ENCODE assay signal across 8 mouse cellular contexts in genomic region chr11:85760486-85761141, GRCm38 (mm10).
DNase-seq lines count a peak whose midpoint lies in the region; ATAC-seq and TF ChIP-seq lines count a peak whose summit lies in the region.

No protein-coding gene starts in this region.

- 22% methylated on average over 6 of the region's 6 CpGs for WGBS in forebrain, embryonic 14.5 days
- WGBS in forebrain, embryonic 12.5 days = 33% methylated on average over 6 of the region's 6 CpGs
- WGBS in kidney, embryonic 16.5 days = 17% methylated on average over 6 of the region's 6 CpGs
- WGBS in lung, embryonic 14.5 days = 9% methylated on average over 6 of the region's 6 CpGs

- no peak for TF ChIP-seq CTCF in brain, embryonic 14.5 days (IDR thresholded peaks at IDR 0.05; ENCODE audit: borderline replicate concordance, extremely low read depth, insufficient read depth, insufficient read length)
- no peak for TF ChIP-seq CTCF in lung, embryonic 14.5 days (IDR thresholded peaks at IDR 0.05; ENCODE audit: low read depth)

- H3K27me3 ChIP-seq in forebrain, embryonic 14.5 days (replicated peaks; ENCODE audit: control insufficient read depth, insufficient read depth, low read length) = no peaks in the 10 kb centered on the region
- peaks cover 40% of the 10 kb centered on the region for H3K27me3 ChIP-seq in forebrain, embryonic 12.5 days
- no peaks in the 10 kb centered on the region for H3K27me3 ChIP-seq in kidney, embryonic 16.5 days (ENCODE audit: insufficient read depth, low read length)
- no peaks in the 10 kb centered on the region for H3K27me3 ChIP-seq in lung, embryonic 14.5 days (ENCODE audit: insufficient read depth, low read length)

- no peaks in the 10 kb centered on the region for H3K36me3 ChIP-seq in forebrain, embryonic 14.5 days (ENCODE audit: control insufficient read depth, insufficient read depth, low read length)
- no peaks in the 10 kb centered on the region for H3K36me3 ChIP-seq in forebrain, embryonic 12.5 days (replicated peaks)
- H3K36me3 ChIP-seq in kidney, embryonic 16.5 days (ENCODE audit: insufficient read depth, low read length) = no peaks in the 10 kb centered on the region
- no peaks in the 10 kb centered on the region for H3K36me3 ChIP-seq in lung, embryonic 14.5 days (ENCODE audit: insufficient read depth)

- H3K27ac ChIP-seq in forebrain, embryonic 14.5 days (ENCODE audit: low read depth, low read length) = no peak overlapping the region
- H3K27ac ChIP-seq in forebrain, embryonic 12.5 days = no peak overlapping the region
- peak overlapping the region; percentile 88 for H3K27ac ChIP-seq in kidney, embryonic 16.5 days (ENCODE audit: low read length)
- peak overlapping the region; percentile 86 for H3K27ac ChIP-seq in lung, embryonic 14.5 days (ENCODE audit: low read depth)

- DNase-seq in forebrain, embryonic 14.5 days (ENCODE audit: low spot score) = peak; percentile 52
- DNase-seq in brain, embryonic 14.5 days (ENCODE audit: low read depth) = peak; percentile 64
- peak; percentile 71 to 79 for DNase-seq in heart, adult 18-20 months
- peak; percentile 85 for DNase-seq in lung, embryonic 14.5 days
- peak; percentile 47 to 57 for DNase-seq in right cerebral cortex, postnatal 36 days (ENCODE audit: low spot score in 2 of 2)
- DNase-seq in embryo, embryonic 9.5 days (ENCODE audit: extremely low spot score) = no peak

- no peak overlapping the region for H3K4me2 ChIP-seq in forebrain, embryonic 14.5 days (ENCODE audit: low read length)
- no peak overlapping the region for H3K4me2 ChIP-seq in forebrain, embryonic 12.5 days
- H3K4me2 ChIP-seq in kidney, embryonic 16.5 days (replicated peaks; ENCODE audit: low read depth, low read length) = no peak overlapping the region
- no peak overlapping the region for H3K4me2 ChIP-seq in lung, embryonic 14.5 days

- TF ChIP-seq POLR2A in brain, embryonic 14.5 days (IDR thresholded peaks at IDR 0.05; ENCODE audit: borderline replicate concordance, extremely low read depth, insufficient read depth, insufficient read length, poor library complexity, severe bottlenecking) = no peak

- H3K4me3 ChIP-seq in forebrain, embryonic 14.5 days (ENCODE audit: low read depth, low read length) = no peak overlapping the region
- no peak overlapping the region for H3K4me3 ChIP-seq in forebrain, embryonic 12.5 days (replicated peaks)
- H3K4me3 ChIP-seq in kidney, embryonic 16.5 days (ENCODE audit: low read length) = no peak overlapping the region
- H3K4me3 ChIP-seq in lung, embryonic 14.5 days (ENCODE audit: low read depth, low read length) = no peak overlapping the region

- peak; percentile 32; the same call in 1 of the 2 replicates for ATAC-seq in forebrain, embryonic 14.5 days
- ATAC-seq in forebrain, embryonic 12.5 days (ENCODE audit: low FRiP score) = no peak; the same call in 1 of the 2 replicates
- ATAC-seq in kidney, embryonic 16.5 days (ENCODE audit: low FRiP score, low TSS enrichment) = peak; percentile 86
- peak; percentile 94 for ATAC-seq in lung, embryonic 14.5 days (ENCODE audit: insufficient read depth)

- H3K4me1 ChIP-seq in forebrain, embryonic 14.5 days (ENCODE audit: control insufficient read depth, insufficient read depth, low read length) = peaks cover 7% of the 10 kb centered on the region; the same call in 1 of the 2 replicates
- H3K4me1 ChIP-seq in forebrain, embryonic 12.5 days = peaks cover 17% of the 10 kb centered on the region
- H3K4me1 ChIP-seq in kidney, embryonic 16.5 days (ENCODE audit: insufficient read depth, low read length) = peaks cover 36% of the 10 kb centered on the region
- H3K4me1 ChIP-seq in lung, embryonic 14.5 days (ENCODE audit: insufficient read depth) = peaks cover 39% of the 10 kb centered on the region

- H3K9ac ChIP-seq in forebrain, embryonic 14.5 days (ENCODE audit: low read length) = 0 out of 2 replicates have a peak overlapping the region, but pooled peaks have one; percentile 13
- no peak overlapping the region for H3K9ac ChIP-seq in forebrain, embryonic 12.5 days
- peak overlapping the region; percentile 41; the same call in 1 of the 2 replicates for H3K9ac ChIP-seq in kidney, embryonic 16.5 days (replicated peaks; ENCODE audit: low read length)
- no peak overlapping the region for H3K9ac ChIP-seq in lung, embryonic 14.5 days

- no peaks in the 10 kb centered on the region for H3K9me3 ChIP-seq in forebrain, embryonic 14.5 days (replicated peaks; ENCODE audit: control insufficient read depth, low read length)
- H3K9me3 ChIP-seq in forebrain, embryonic 12.5 days = no peaks in the 10 kb centered on the region
- H3K9me3 ChIP-seq in kidney, embryonic 16.5 days (ENCODE audit: low read length) = no peaks in the 10 kb centered on the region
- H3K9me3 ChIP-seq in lung, embryonic 14.5 days (ENCODE audit: low read depth, low read length) = no peaks in the 10 kb centered on the region

Comparison
In these comparisons a context has a peak if more than half of its experiments do, and no peak if none do; other contexts are left out.
1. H3K9ac ChIP-seq: peak in forebrain, embryonic 14.5 days (single experiment) and kidney, embryonic 16.5 days (single experiment); none in forebrain, embryonic 12.5 days (single experiment) and lung, embryonic 14.5 days (single experiment).
2. H3K27ac ChIP-seq: peak in kidney, embryonic 16.5 days (single experiment) and lung, embryonic 14.5 days (single experiment); none in forebrain, embryonic 14.5 days (single experiment) and forebrain, embryonic 12.5 days (single experiment).